Mouse (Mus musculus): ENCODE results near the gene Cadm1.

DNA sequence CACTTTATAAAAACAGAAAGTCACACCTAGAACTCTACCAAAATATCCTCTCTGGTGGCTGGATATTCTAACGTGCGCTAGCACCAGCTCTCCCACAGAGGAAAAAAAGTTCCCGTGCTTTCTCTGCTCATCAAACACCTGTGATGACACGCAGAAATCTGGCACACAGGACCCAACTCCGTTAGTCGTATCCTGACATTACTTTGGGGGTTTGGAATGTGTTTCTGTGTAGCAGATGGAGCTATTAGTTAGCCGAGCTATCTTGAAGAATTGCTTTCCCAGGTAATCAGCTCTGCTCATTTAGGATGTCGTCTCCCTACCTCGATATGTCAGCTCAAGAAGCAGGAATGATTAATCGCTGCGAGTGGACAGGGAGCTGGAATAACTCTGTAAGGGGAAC lies 80.3 kb downstream of the Cadm1 start:
- TF ChIP-seq CTCF (IDR thresholded peaks at IDR 0.05 in 2 of 3, conservative IDR thresholded peaks at IDR 0.05 in 1 of 3; ENCODE audit: control insufficient read depth in 1 of 3, insufficient read depth in 1 of 3, low read depth in 2 of 3, low read length in 3 of 3, poor library complexity in 1 of 3, severe bottlenecking in 1 of 3) (no peak), TAL1 (IDR thresholded peaks at IDR 0.05; ENCODE audit: low read length) (no peak), MAZ (IDR thresholded peaks at IDR 0.05; ENCODE audit: low read depth, low read length) (no peak), ELF1 (IDR thresholded peaks at IDR 0.05; ENCODE audit: low read depth, low read length) (no peak), ETS1 (IDR thresholded peaks at IDR 0.05; ENCODE audit: low read depth, low read length) (no peak), GATA1 (IDR thresholded peaks at IDR 0.05; ENCODE audit: low read depth, low read length) (no peak), UBTF (IDR thresholded peaks at IDR 0.05; ENCODE audit: borderline replicate concordance, insufficient read depth, low read depth, low read length) (no peak), POLR2A (IDR thresholded peaks at IDR 0.05; ENCODE audit: control insufficient read depth in 1 of 2, insufficient read depth in 1 of 2, low read depth in 1 of 2, low read length in 2 of 2, poor library complexity in 1 of 2) (no peak), MAX (IDR thresholded peaks at IDR 0.05; ENCODE audit: low read length) (no peak), HCFC1 (IDR thresholded peaks at IDR 0.05; ENCODE audit: low read depth, low read length) (no peak), POLR2AphosphoS5 (IDR thresholded peaks at IDR 0.05; ENCODE audit: borderline replicate concordance, low read depth, low read length) (no peak), POLR2AphosphoS2 (IDR thresholded peaks at IDR 0.05; ENCODE audit: low read length) (no peak), MEF2A (IDR thresholded peaks at IDR 0.05; ENCODE audit: extremely low read depth, insufficient replicate concordance, low read depth, low read length, poor library complexity, severe bottlenecking) (no peak)
